Mouse (Mus musculus): ENCODE results near the gene Jph4. TPM values are rescaled to one million over a fixed set of nuclear protein-coding genes. Genes with fewer than 3 reads are reported as not detected.
A peak's percentile ranks its signal among the peaks of the same experiment; 100 is the strongest.

The Jph4 gene
- polyA plus RNA-seq, 1 experiment from 2014 or later, result 2.6 TPM

GRCm38 (mm10) chr14:55114759-55115701, 1.7 kb downstream of the Jph4 start:
- Histone ChIP-seq H3K36me3 (no peaks in the 10 kb centered on the region), H3K4me2 (replicated peaks) (peak overlapping the region; percentile 100), H3K9ac (peak overlapping the region; percentile 67), H3K4me3 (peak overlapping the region; percentile 65), H3K9me3 (no peaks in the 10 kb centered on the region), H3K27me3 (peaks cover 66% of the 10 kb centered on the region), H3K4me1 (peaks cover 25% of the 10 kb centered on the region), H3K27ac (no peak overlapping the region)
- WGBS, result under 1% methylated on average over 64 of the region's 78 CpGs
- ATAC-seq (ENCODE audit: insufficient number of reproducible peaks, insufficient read depth, low FRiP score, low TSS enrichment), result peak; percentile 36

DNA sequence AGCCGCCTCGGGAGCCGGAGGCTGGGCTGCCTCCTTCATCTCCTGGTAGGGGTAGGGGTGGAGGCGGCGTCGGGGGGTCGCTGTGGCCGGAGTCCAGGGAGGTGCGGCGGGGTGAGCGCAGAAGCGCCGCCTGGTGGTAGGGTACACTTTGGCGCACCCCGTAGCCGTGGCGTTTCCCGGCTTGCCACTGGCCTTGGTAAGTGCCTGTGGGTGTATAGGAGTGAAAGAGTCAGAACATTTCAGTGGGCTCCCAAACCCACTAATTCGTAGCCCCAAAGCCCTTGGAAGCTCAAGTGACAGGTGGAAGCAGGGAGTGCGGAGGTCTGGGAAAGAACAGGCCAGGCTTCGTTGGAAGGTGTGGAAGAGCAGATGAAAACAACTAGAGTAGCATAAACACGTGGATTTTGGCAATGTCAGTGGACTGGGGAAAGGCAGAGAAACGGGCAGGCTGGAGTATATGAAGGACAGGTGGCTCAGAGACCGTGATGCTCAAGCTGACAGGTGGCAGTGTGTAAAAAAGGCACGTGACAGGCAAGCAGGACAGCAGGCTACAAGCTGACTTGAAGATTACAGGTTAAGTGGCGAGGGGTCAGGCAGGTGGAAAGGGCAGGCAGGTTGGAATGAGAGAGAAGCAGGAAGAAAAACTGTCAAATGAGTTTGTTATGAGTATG, 2.6 kb downstream of the Jph4 start:
- H3K9me3 ChIP-seq, result no peaks in the 10 kb centered on the region
- ATAC-seq (ENCODE audit: insufficient number of reproducible peaks, insufficient read depth, low FRiP score, low TSS enrichment), result no peak
- H3K27ac ChIP-seq, result no peak overlapping the region
- H3K4me3 ChIP-seq, result peak overlapping the region; percentile 65
- peaks cover 75% of the 10 kb centered on the region for H3K27me3 ChIP-seq
- H3K4me1 ChIP-seq, result peaks cover 34% of the 10 kb centered on the region
- H3K9ac ChIP-seq, result no peak overlapping the region; the same call in 1 of the 2 replicates
- H3K36me3 ChIP-seq, result no peaks in the 10 kb centered on the region
- peak overlapping the region; percentile 100 for H3K4me2 ChIP-seq (replicated peaks)
- WGBS, result 12% methylated on average over 26 of the region's 26 CpGs

GRCm38 (mm10) chr14:55113351-55113974, 3.3 kb downstream of the Jph4 start:
- Histone ChIP-seq H3K4me3 (peak overlapping the region; percentile 65; the same call in 1 of the 2 replicates), H3K4me1 (peaks cover 40% of the 10 kb centered on the region)

DNA sequence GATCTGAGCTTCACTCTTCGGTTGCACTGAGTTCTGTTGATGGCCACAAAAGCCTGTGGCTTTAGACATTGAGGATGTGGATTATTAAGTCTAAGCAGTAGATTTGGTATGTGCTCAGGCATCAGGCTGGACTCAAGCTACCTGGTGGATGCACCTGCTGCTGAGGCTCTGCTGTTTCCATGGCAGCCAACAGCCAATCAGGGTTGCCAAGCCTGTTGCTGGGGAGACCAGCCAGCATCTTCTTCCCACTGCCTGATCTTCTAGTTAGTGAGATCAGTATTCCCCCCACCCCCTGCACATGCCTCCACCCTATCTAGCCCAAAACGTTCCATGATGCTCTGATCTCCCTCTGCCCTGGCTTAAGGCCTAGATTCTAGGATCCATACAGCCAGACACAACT, 5.0 kb downstream of the Jph4 start:
- Histone ChIP-seq H3K4me3 (no peak overlapping the region), H3K27ac (no peak overlapping the region), H3K4me1 (peaks cover 42% of the 10 kb centered on the region), H3K9me3 (no peaks in the 10 kb centered on the region), H3K36me3 (no peaks in the 10 kb centered on the region), H3K4me2 (replicated peaks) (no peak overlapping the region), H3K27me3 (peaks cover 68% of the 10 kb centered on the region), H3K9ac (no peak overlapping the region)
- WGBS, result 82% methylated on average over 2 of the region's 2 CpGs
- no peak for ATAC-seq (ENCODE audit: insufficient number of reproducible peaks, insufficient read depth, low FRiP score, low TSS enrichment)

More at GRCm38 (mm10) chr14:55113351-55113974, 3.3 kb downstream of the Jph4 start:
- ATAC-seq (ENCODE audit: insufficient number of reproducible peaks, insufficient read depth, low FRiP score, low TSS enrichment), result no peak
- 67% methylated on average over 51 of the region's 51 CpGs for WGBS
- H3K9me3 ChIP-seq, result no peaks in the 10 kb centered on the region
- no peak overlapping the region; the same call in 1 of the 2 replicates for H3K9ac ChIP-seq
- H3K27me3 ChIP-seq, result peaks cover 77% of the 10 kb centered on the region
- peak overlapping the region; percentile 100 for H3K4me2 ChIP-seq (replicated peaks)
- H3K27ac ChIP-seq, result no peak overlapping the region
- H3K36me3 ChIP-seq, result no peaks in the 10 kb centered on the region

DNA sequence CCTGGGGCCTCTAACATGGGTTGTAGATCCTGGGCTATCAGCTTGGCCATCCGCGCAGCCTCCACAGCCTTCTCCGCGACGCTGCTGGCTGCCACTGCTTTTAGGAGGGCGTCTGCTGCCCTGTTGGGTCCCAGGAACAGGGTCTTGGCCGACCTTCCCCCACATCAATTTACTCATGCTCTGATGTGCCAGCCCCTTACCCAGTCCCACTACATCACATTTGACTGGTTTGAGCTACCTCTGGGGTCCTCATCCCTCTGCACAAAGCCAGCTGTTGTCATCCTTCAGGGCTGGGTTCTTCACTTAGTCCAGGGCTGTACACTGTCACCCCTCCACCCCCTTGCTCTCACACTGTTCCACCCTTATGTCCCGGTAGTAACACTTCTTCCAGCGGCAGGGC, 6.7 kb downstream of the Jph4 start:
- 0 out of 2 replicates have a peak overlapping the region, but pooled peaks have one; percentile 25 for H3K4me2 ChIP-seq (replicated peaks)
- no peaks in the 10 kb centered on the region for H3K36me3 ChIP-seq
- H3K4me3 ChIP-seq, result no peak overlapping the region
- H3K27ac ChIP-seq, result no peak overlapping the region
- no peak for ATAC-seq (ENCODE audit: insufficient number of reproducible peaks, insufficient read depth, low FRiP score, low TSS enrichment)
- H3K4me1 ChIP-seq, result peaks cover 38% of the 10 kb centered on the region
- 28% methylated on average over 9 of the region's 9 CpGs for WGBS
- H3K9ac ChIP-seq, result no peak overlapping the region
- no peaks in the 10 kb centered on the region for H3K9me3 ChIP-seq
- peaks cover 52% of the 10 kb centered on the region for H3K27me3 ChIP-seq

DNA sequence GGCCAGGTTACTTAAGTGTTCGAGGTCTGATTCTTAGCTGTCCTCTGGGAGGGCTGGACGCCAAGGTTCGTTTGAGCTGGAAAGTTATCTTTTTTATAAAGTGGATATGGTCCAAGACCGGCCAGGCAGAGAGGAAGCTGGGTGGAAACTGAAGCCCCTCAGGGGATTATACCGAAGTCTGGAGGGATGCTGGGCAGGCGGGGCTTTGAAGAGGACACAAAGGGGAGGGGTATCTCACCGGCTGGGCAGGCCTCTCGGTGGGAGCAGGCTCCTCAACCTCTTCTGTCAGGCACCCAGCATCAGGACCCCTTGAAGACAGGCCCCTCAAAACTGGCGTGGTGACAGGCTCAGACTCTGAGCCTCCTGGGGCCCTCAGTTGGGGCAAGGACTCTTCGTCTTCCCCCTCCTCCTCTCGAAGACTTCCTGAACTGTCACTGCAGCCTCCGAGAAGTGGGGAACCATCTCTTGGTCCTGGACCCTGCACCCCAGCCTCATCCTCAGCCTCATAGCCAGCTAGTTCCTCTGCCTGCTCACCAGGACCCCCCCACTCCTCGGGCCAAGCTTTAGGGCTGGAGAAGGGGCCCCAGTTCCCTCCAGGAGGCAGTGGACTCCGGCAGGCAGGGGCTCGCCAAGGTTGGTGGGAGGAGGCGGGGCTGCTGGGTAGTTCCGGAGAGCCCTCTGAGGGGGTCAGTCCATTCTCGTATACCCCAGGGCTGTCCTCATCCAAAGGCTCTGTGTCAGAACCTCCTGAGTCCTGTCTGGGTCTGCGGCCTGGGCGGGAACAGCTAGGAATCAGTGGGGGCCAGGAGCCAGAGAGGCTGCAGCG, 7.5 kb downstream of the Jph4 start:
- WGBS, result 10% methylated on average over 21 of the region's 21 CpGs
- H3K27me3 ChIP-seq, result peaks cover 44% of the 10 kb centered on the region
- no peak overlapping the region for H3K27ac ChIP-seq
- no peak overlapping the region for H3K9ac ChIP-seq
- H3K36me3 ChIP-seq, result no peaks in the 10 kb centered on the region
- no peak for ATAC-seq (ENCODE audit: insufficient number of reproducible peaks, insufficient read depth, low FRiP score, low TSS enrichment)
- peaks cover 37% of the 10 kb centered on the region for H3K4me1 ChIP-seq
- H3K9me3 ChIP-seq, result no peaks in the 10 kb centered on the region
- H3K4me2 ChIP-seq (replicated peaks), result peak overlapping the region; percentile 25
- no peak overlapping the region for H3K4me3 ChIP-seq

DNA sequence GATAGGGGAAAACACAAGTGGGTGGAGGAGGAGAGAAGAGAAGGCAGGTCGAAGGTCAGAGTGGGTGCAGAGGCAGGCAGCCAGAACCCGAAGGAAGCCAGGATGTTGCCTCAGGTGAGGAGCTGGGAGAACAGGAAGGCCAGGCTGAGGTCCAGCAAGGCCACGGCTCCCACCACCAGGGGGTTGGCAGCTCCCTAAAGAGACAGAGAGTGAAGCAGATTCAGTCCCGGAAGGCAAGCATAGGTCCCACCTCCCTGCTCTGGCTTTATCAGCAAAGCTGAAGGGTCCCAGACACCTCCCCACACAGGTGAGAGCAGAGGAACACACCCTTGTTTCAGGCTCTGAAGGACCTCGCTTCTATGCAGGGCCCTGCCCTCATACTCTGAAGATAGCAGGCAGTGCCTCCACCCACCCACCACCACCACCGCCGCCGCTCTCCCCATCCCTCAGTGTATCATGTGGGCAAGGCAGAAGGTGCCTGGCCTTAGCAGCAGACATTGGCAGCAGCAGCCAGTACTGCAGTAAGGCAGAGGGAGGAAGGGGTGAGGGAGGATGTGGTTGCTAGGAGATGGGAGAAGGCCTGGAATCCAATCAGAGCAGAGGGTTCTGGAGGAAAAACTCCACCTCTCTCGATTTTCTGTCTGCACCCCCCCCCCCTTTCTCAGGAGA, 8.4 kb downstream of the Jph4 start:
- H3K4me2 ChIP-seq (replicated peaks), result peak overlapping the region; percentile 25; the same call in 1 of the 2 replicates
- 38% methylated on average over 9 of the region's 9 CpGs for WGBS
- peak overlapping the region; percentile 36; the same call in 1 of the 2 replicates for H3K27ac ChIP-seq
- H3K9ac ChIP-seq, result no peak overlapping the region
- H3K9me3 ChIP-seq, result no peaks in the 10 kb centered on the region
- ATAC-seq (ENCODE audit: insufficient number of reproducible peaks, insufficient read depth, low FRiP score, low TSS enrichment), result no peak
- H3K4me1 ChIP-seq, result peaks cover 35% of the 10 kb centered on the region
- peaks cover 35% of the 10 kb centered on the region for H3K27me3 ChIP-seq
- no peak overlapping the region for H3K4me3 ChIP-seq
- H3K36me3 ChIP-seq, result no peaks in the 10 kb centered on the region

DNA sequence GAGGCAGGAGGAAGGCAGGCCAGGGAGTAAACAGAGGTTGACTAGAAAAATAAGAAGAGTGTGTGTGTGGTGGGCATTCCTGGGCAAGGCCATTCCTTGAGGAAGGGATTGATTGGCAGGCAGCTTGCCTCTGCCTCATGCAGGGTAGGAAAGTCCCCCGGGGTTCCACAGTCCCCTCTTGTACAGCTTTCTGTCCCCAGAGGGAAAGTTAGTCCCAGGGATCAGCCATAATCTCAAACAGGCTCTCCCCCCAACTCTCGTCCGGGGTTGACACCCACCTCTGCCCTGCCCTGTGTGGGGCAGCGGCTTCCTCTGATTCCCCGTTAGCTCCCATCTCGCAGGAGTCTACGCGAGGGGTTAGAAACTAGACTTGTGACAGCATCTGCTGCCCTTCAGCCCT, 9.7 kb downstream of the Jph4 start:
- no peak for ATAC-seq (ENCODE audit: insufficient number of reproducible peaks, insufficient read depth, low FRiP score, low TSS enrichment)
- WGBS, result 63% methylated on average over 8 of the region's 8 CpGs
- Histone ChIP-seq H3K4me3 (no peak overlapping the region), H3K27ac (no peak overlapping the region), H3K27me3 (peaks cover 24% of the 10 kb centered on the region), H3K9ac (no peak overlapping the region), H3K4me2 (replicated peaks) (no peak overlapping the region), H3K4me1 (peaks cover 35% of the 10 kb centered on the region), H3K36me3 (no peaks in the 10 kb centered on the region), H3K9me3 (no peaks in the 10 kb centered on the region)

DNA sequence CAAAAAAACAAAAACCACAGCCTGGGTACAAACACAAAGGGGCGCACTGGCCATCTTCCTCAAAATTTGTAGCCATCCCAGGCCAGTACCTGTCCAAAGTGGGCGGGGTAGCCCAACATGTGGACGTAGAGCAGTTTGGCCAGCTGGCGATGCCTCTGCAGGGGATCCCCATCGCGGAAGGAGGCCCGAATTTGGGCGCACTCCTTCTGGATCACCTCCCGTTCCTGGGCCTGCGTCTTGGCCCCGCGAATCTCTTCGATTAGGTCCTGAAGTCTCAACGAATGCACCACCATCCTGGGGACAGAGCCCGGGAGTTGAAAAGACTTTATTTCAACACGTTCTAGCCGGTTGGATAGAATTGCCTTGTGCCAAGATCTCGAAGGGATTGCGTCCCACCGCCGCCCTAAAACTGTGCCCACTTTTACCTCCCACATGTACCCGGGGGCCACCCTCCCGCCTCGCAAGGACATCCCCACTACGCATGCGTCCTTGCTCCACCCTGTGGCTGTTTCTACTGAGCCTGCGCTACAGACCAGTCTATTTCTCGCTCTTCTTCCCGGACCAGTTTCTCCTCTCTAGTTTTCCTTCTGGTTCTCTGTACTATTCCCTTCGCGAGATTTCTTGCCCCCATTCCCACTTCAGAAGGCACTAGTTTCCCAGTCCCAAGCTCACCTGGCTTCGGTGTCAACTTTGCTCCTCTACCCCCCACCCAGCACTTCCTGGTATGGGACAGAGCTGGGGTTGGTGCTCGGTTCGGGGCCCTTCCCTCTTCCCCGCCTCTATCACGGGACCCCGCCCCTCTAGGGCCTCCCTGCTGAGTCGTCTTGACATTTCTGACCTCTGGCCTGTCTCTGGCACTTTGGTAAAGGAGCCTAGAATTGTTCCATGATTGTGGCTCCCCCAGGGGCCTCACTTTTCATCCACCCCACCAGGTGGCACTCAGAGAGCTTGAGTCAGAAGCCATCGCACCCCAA, 10.6 kb downstream of the Jph4 start, which contains the start of gene Ap1g2:
TSS of gene Ap1g2 (minus strand) at position 758 of the 974 bp plus-strand sequence.
- Histone ChIP-seq H3K9ac (peak within 1 kb of the TSS; percentile 72), H3K36me3 (no peaks in the 10 kb centered on the region), H3K9me3 (no peaks in the 10 kb centered on the region), H3K27ac (peak within 1 kb of the TSS; percentile 71), H3K4me1 (peaks cover 35% of the 10 kb centered on the region), H3K4me3 (peak within 1 kb of the TSS; percentile 46), H3K4me2 (replicated peaks) (peak within 1 kb of the TSS; percentile 92), H3K27me3 (peaks cover 17% of the 10 kb centered on the region)
- peak; percentile 30; the same call in 1 of the 2 replicates for ATAC-seq (ENCODE audit: insufficient number of reproducible peaks, insufficient read depth, low FRiP score, low TSS enrichment)
- under 1% methylated on average over 39 of the region's 39 CpGs for WGBS
